Mouse (Mus musculus): ENCODE data around the gene Dennd1b. TPM values are rescaled to one million over a fixed set of nuclear protein-coding genes. Genes with fewer than 3 reads are reported as not detected.

The Dennd1b gene
- polyA plus RNA-seq, 1 experiment from 2014 or later, result 5.1 TPM

- H3K9me3 ChIP-seq (replicated peaks), result no peaks in the 10 kb centered on the region
- no peak overlapping the region for H3K9ac ChIP-seq
- whole genome bisulfite sequencing (ENCODE audit: insufficient replicate concordance), result 62% methylated on average over 1 of the region's 1 CpGs
- no peak overlapping the region for H3K4me3 ChIP-seq
- H3K4me1 ChIP-seq, result peaks cover 14% of the 10 kb centered on the region
- ATAC-seq, result no peak
- no peak overlapping the region for H3K27ac ChIP-seq
- no peaks in the 10 kb centered on the region for H3K27me3 ChIP-seq (replicated peaks)
- H3K4me2 ChIP-seq, result no peak overlapping the region
- H3K36me3 ChIP-seq, result no peaks in the 10 kb centered on the region
Observed at GRCm38 (mm10) chr1:139032411-139032810, 69.2 kb downstream of the Dennd1b start.

- peaks cover 7% of the 10 kb centered on the region for H3K4me1 ChIP-seq
- no peaks in the 10 kb centered on the region for H3K27me3 ChIP-seq (replicated peaks)
- no peak overlapping the region for H3K9ac ChIP-seq
- no peak overlapping the region for H3K27ac ChIP-seq
- H3K4me2 ChIP-seq, result no peak overlapping the region
- ATAC-seq, result no peak
- no peak overlapping the region for H3K4me3 ChIP-seq
- no peaks in the 10 kb centered on the region for H3K36me3 ChIP-seq
- H3K9me3 ChIP-seq (replicated peaks), result no peaks in the 10 kb centered on the region
- 56% methylated on average over 4 of the region's 4 CpGs for WGBS (ENCODE audit: insufficient replicate concordance)
Observed at GRCm38 (mm10) chr1:139035141-139035540, 71.9 kb downstream of the Dennd1b start.

GRCm38 (mm10) chr1:139036302-139036701, 73.1 kb downstream of the Dennd1b start:
- WGBS (ENCODE audit: insufficient replicate concordance), result 45% methylated on average over 1 of the region's 1 CpGs
- no peak for ATAC-seq
- Histone ChIP-seq H3K4me2 (no peak overlapping the region), H3K27me3 (replicated peaks) (no peaks in the 10 kb centered on the region), H3K9me3 (replicated peaks) (no peaks in the 10 kb centered on the region), H3K36me3 (no peaks in the 10 kb centered on the region), H3K4me1 (peaks cover 7% of the 10 kb centered on the region), H3K9ac (no peak overlapping the region), H3K27ac (no peak overlapping the region), H3K4me3 (no peak overlapping the region)

GRCm38 (mm10) chr1:139036768-139037507, 73.7 kb downstream of the Dennd1b start:
- H3K9ac ChIP-seq, result no peak overlapping the region
- H3K36me3 ChIP-seq, result no peaks in the 10 kb centered on the region
- no peak overlapping the region for H3K4me3 ChIP-seq
- H3K4me1 ChIP-seq, result peaks cover 7% of the 10 kb centered on the region
- no peak overlapping the region for H3K27ac ChIP-seq
- H3K27me3 ChIP-seq (replicated peaks), result no peaks in the 10 kb centered on the region
- no peak for ATAC-seq
- WGBS (ENCODE audit: insufficient replicate concordance), result 34% methylated on average over 7 of the region's 7 CpGs
- H3K9me3 ChIP-seq (replicated peaks), result no peaks in the 10 kb centered on the region
- H3K4me2 ChIP-seq, result no peak overlapping the region

GRCm38 (mm10) chr1:139038074-139038473, 74.8 kb downstream of the Dennd1b start:
- H3K4me3 ChIP-seq, result no peak overlapping the region
- H3K36me3 ChIP-seq, result no peaks in the 10 kb centered on the region
- no peak overlapping the region for H3K27ac ChIP-seq
- peaks cover 7% of the 10 kb centered on the region for H3K4me1 ChIP-seq
- no peaks in the 10 kb centered on the region for H3K9me3 ChIP-seq (replicated peaks)
- no peaks in the 10 kb centered on the region for H3K27me3 ChIP-seq (replicated peaks)
- 64% methylated on average over 4 of the region's 4 CpGs for WGBS (ENCODE audit: insufficient replicate concordance)
- ATAC-seq, result no peak
- H3K4me2 ChIP-seq, result no peak overlapping the region
- H3K9ac ChIP-seq, result no peak overlapping the region

- Histone ChIP-seq H3K9ac (no peak overlapping the region), H3K4me3 (no peak overlapping the region), H3K4me1 (peaks cover 7% of the 10 kb centered on the region), H3K27ac (no peak overlapping the region), H3K27me3 (replicated peaks) (no peaks in the 10 kb centered on the region), H3K9me3 (replicated peaks) (no peaks in the 10 kb centered on the region), H3K36me3 (no peaks in the 10 kb centered on the region), H3K4me2 (no peak overlapping the region)
- ATAC-seq, result no peak
- 70% methylated on average over 3 of the region's 3 CpGs for WGBS (ENCODE audit: insufficient replicate concordance)
Observed at GRCm38 (mm10) chr1:139038620-139039019, 75.4 kb downstream of the Dennd1b start.

- H3K9ac ChIP-seq, result no peak overlapping the region
- ATAC-seq, result no peak
- no peak overlapping the region for H3K4me3 ChIP-seq
- no peaks in the 10 kb centered on the region for H3K36me3 ChIP-seq
- no peak overlapping the region for H3K27ac ChIP-seq
- no peak overlapping the region for H3K4me2 ChIP-seq
- H3K27me3 ChIP-seq (replicated peaks), result no peaks in the 10 kb centered on the region
- H3K4me1 ChIP-seq, result peaks cover 7% of the 10 kb centered on the region
- no peaks in the 10 kb centered on the region for H3K9me3 ChIP-seq (replicated peaks)
- WGBS (ENCODE audit: insufficient replicate concordance), result 67% methylated on average over 7 of the region's 7 CpGs
Observed at GRCm38 (mm10) chr1:139039529-139040230, 76.4 kb downstream of the Dennd1b start.

GRCm38 (mm10) chr1:139049075-139049474, 85.8 kb downstream of the Dennd1b start:
- no peak overlapping the region for H3K4me2 ChIP-seq
- no peaks in the 10 kb centered on the region for H3K27me3 ChIP-seq (replicated peaks)
- no peak overlapping the region for H3K27ac ChIP-seq
- H3K9ac ChIP-seq, result no peak overlapping the region
- ATAC-seq, result no peak
- WGBS (ENCODE audit: insufficient replicate concordance), result 66% methylated on average over 6 of the region's 6 CpGs
- no peaks in the 10 kb centered on the region for H3K9me3 ChIP-seq (replicated peaks)
- H3K4me3 ChIP-seq, result no peak overlapping the region
- no peaks in the 10 kb centered on the region for H3K4me1 ChIP-seq
- no peaks in the 10 kb centered on the region for H3K36me3 ChIP-seq

GRCm38 (mm10) chr1:139049881-139050472, 86.7 kb downstream of the Dennd1b start:
- no peak for ATAC-seq
- 75% methylated on average over 11 of the region's 11 CpGs for WGBS (ENCODE audit: insufficient replicate concordance)

GRCm38 (mm10) chr1:139053003-139053402, 89.8 kb downstream of the Dennd1b start:
- no peaks in the 10 kb centered on the region for H3K9me3 ChIP-seq (replicated peaks)
- H3K36me3 ChIP-seq, result peaks cover 5% of the 10 kb centered on the region
- H3K9ac ChIP-seq, result no peak overlapping the region
- no peak overlapping the region for H3K27ac ChIP-seq
- no peak overlapping the region for H3K4me3 ChIP-seq
- no peak for ATAC-seq
- no peak overlapping the region for H3K4me2 ChIP-seq
- no peaks in the 10 kb centered on the region for H3K4me1 ChIP-seq
- no peaks in the 10 kb centered on the region for H3K27me3 ChIP-seq (replicated peaks)

More at GRCm38 (mm10) chr1:139049881-139050472, 86.7 kb downstream of the Dennd1b start:
- H3K27me3 ChIP-seq (replicated peaks), result no peaks in the 10 kb centered on the region
- H3K9ac ChIP-seq, result no peak overlapping the region
- no peak overlapping the region for H3K4me3 ChIP-seq
- H3K4me1 ChIP-seq, result no peaks in the 10 kb centered on the region
- no peaks in the 10 kb centered on the region for H3K9me3 ChIP-seq (replicated peaks)
- H3K36me3 ChIP-seq, result peaks cover 5% of the 10 kb centered on the region
- no peak overlapping the region for H3K27ac ChIP-seq
- no peak overlapping the region for H3K4me2 ChIP-seq

GRCm38 (mm10) chr1:139060301-139060700, 97.1 kb downstream of the Dennd1b start:
- Histone ChIP-seq H3K4me3 (no peak overlapping the region), H3K4me1 (no peaks in the 10 kb centered on the region), H3K27me3 (replicated peaks) (no peaks in the 10 kb centered on the region), H3K4me2 (no peak overlapping the region), H3K9ac (no peak overlapping the region), H3K36me3 (0 out of 2 replicates have a peak, but pooled peaks cover 3% of the 10 kb centered on the region), H3K9me3 (replicated peaks) (no peaks in the 10 kb centered on the region), H3K27ac (no peak overlapping the region)
- ATAC-seq, result no peak
- 78% methylated on average over 5 of the region's 5 CpGs for WGBS (ENCODE audit: insufficient replicate concordance)

GRCm38 (mm10) chr1:139064711-139065110, 101.5 kb downstream of the Dennd1b start:
- WGBS (ENCODE audit: insufficient replicate concordance), result 79% methylated on average over 2 of the region's 2 CpGs
- Histone ChIP-seq H3K4me2 (no peak overlapping the region), H3K4me3 (no peak overlapping the region), H3K9me3 (replicated peaks) (no peaks in the 10 kb centered on the region), H3K27me3 (replicated peaks) (no peaks in the 10 kb centered on the region), H3K27ac (no peak overlapping the region), H3K4me1 (no peaks in the 10 kb centered on the region), H3K9ac (no peak overlapping the region), H3K36me3 (0 out of 2 replicates have a peak, but pooled peaks cover 3% of the 10 kb centered on the region)
- ATAC-seq, result no peak

Measured in liver, embryonic 12.5 days (tissue).